Mouse (Mus musculus) limb, embryonic 14.5 days (tissue): ENCODE data around the gene Il10. TPM values are rescaled to one million over a fixed set of nuclear protein-coding genes. Genes with fewer than 3 reads are reported as not detected.

Experiments
- ATAC-seq: fragments of 200-750 bp; cut with Nextera tagmentation; 2 replicates; pipeline ENCODE4 v1.8.0; 2017; ENCODE audit warnings: low read depth, moderate number of reproducible peaks, moderate TSS enrichment; ENCODE audit not compliant: low FRiP score
- DNase-seq: peaks from one replicate; pipeline ENCODE4 v3.0.0-alpha.2; 2015; ENCODE audit warnings: low spot score
- H3K27ac ChIP-seq: fragments of 300-500 bp; sonication (generic); replicated peaks from 2 replicates; pipeline ENCODE4 v1.5.1; 2014; ENCODE audit warnings: low read depth, mild to moderate bottlenecking, low read length, moderate library complexity, mixed read lengths
- H3K27me3 ChIP-seq: fragments of 300-500 bp; sonication (generic); 2 replicates; pipeline ENCODE4 v1.6.1; 2014; ENCODE audit warnings: low read length, mixed read lengths; ENCODE audit not compliant: control insufficient read depth, insufficient read depth
- H3K36me3 ChIP-seq: fragments of 300-500 bp; sonication (generic); 2 replicates; pipeline ENCODE4 v1.6.1; 2014; ENCODE audit warnings: mild to moderate bottlenecking, low read length, moderate library complexity, mixed read lengths; ENCODE audit not compliant: control insufficient read depth, insufficient read depth
- H3K4me1 ChIP-seq: fragments of 300-500 bp; sonication (generic); 2 replicates; pipeline ENCODE4 v1.6.1; 2014; ENCODE audit warnings: antibody characterized with exemption, low read length, mixed read lengths; ENCODE audit not compliant: control insufficient read depth, insufficient read depth
- H3K4me2 ChIP-seq: fragments of 300-500 bp; sonication (generic); replicated peaks from 2 replicates; pipeline ENCODE4 v1.6.1; 2014; ENCODE audit warnings: low read depth, mild to moderate bottlenecking, low read length, moderate library complexity; ENCODE audit not compliant: severe bottlenecking
- H3K4me3 ChIP-seq: fragments of 300-500 bp; sonication (generic); replicated peaks from 2 replicates; pipeline ENCODE4 v1.5.1; 2014; ENCODE audit warnings: low read length
- H3K9ac ChIP-seq: fragments of 300-500 bp; sonication (generic); 2 replicates; pipeline ENCODE4 v1.6.1; 2014; ENCODE audit warnings: mild to moderate bottlenecking, low read depth, low read length, moderate library complexity; ENCODE audit not compliant: severe bottlenecking
- H3K9me3 ChIP-seq: fragments of 300-500 bp; sonication (generic); 2 replicates; pipeline ENCODE4 v1.6.1; 2016; ENCODE audit warnings: low read length; ENCODE audit not compliant: control insufficient read depth
- POLR2A ChIP-seq: fragments of 200-500 bp; IDR thresholded peaks from 2 replicates; pipeline ENCODE4 v1.8.0; 2012; ENCODE audit warnings: inconsistent platforms, mild to moderate bottlenecking, moderate library complexity, borderline replicate concordance; ENCODE audit not compliant: insufficient read depth, insufficient read length; ENCODE audit errors: extremely low read depth
- WGBS: fragments of 180-500 bp; shearing (Covaris S2); extraction: QIAGEN DNeasy Blood & Tissue Kit; methylation state at CpG from one replicate; pipeline ENCODE4 v1.1.7; 2014; 5-methylcytosine and 5-hydroxymethylcytosine counted together
- polyA plus RNA-seq, 2 experiments: library from polyadenylated mRNA; depleted of rRNA in 1 of 2; stranded (reverse) in 1 of 2; unstranded in 1 of 2; fragments of >200 nt; fragmentation: Nextera tagmentation in 1 of 2; extraction: Ambion mirVana in 1 of 2; gene quantifications; 2 replicates each; pipeline versions ENCODE4 v1.2.1 to v1.2.3; 2012 to 2014

Il10 gene
- polyA plus RNA-seq, 2 experiments: 0.06 TPM; not detected in 1

DNA sequence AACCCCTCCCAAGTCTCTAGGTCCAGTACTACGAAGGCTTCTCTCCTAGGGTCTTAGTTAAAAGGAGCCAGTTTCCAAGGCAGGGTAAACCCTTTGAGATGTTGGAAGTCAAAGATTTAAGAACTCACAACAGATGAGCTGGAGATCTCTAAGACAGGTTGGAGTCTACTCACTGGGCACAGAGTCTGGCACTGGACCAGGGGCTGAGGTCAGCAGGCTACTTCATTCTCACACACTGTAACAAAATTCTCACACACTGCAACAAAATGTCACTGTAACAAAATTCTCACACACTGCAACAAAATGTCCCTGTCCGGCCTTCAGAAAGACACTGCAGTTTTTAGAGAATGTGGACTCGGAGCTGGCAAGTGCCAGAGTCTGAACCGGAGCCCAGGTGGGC is 24.0 kb downstream of the Il10 start:
- Histone ChIP-seq H3K4me3 (no peak overlapping the region), H3K4me2 (no peak overlapping the region), H3K9ac (no peak overlapping the region), H3K27me3 (no peaks in the 10 kb centered on the region), H3K4me1 (no peaks in the 10 kb centered on the region), H3K9me3 (no peaks in the 10 kb centered on the region), H3K27ac (no peak overlapping the region), H3K36me3 (no peaks in the 10 kb centered on the region)
- TF ChIP-seq POLR2A: no peak
- 88% methylated on average over 4 of the region's 4 CpGs for WGBS
- no peak for DNase-seq
- ATAC-seq: no peak

DNA sequence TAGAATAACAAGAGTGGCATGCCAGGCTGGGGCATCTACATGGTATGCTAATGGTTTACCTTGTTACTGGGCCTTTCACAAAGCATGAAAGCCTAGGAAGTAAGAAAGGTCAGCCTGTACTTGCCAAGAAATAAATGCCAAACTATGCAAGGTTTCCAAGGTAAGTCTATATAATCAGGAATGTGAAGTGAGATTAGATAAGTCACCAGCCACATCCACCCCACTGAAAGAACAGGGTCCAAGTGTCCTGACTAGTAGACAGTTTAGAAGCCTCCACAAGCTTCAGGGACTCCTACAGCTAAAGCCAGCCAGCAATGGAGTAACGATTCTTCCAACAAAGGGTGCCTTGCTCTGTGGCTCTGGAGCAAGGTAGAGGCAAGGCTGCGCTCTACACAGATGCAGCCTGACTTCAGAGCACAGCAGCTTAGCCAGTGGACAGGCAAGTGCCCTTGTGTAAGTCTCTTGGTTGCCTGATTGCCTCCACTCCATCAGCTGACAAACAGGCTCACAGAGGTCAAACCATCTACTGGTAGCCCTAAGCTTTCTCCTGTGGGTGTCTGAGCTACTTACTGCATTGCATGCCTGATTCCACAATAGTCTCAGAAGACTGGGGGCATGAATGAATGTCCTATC is 26.2 kb downstream of the Il10 start:
- no peak for DNase-seq
- TF ChIP-seq POLR2A: no peak
- no peaks in the 10 kb centered on the region for H3K4me1 ChIP-seq
- whole genome bisulfite sequencing: 79% methylated on average over 2 of the region's 2 CpGs
- H3K36me3 ChIP-seq: no peaks in the 10 kb centered on the region
- H3K9ac ChIP-seq: no peak overlapping the region
- no peak for ATAC-seq
- H3K27me3 ChIP-seq: no peaks in the 10 kb centered on the region
- no peak overlapping the region for H3K4me2 ChIP-seq
- no peaks in the 10 kb centered on the region for H3K9me3 ChIP-seq
- H3K4me3 ChIP-seq: no peak overlapping the region
- H3K27ac ChIP-seq: no peak overlapping the region

DNA sequence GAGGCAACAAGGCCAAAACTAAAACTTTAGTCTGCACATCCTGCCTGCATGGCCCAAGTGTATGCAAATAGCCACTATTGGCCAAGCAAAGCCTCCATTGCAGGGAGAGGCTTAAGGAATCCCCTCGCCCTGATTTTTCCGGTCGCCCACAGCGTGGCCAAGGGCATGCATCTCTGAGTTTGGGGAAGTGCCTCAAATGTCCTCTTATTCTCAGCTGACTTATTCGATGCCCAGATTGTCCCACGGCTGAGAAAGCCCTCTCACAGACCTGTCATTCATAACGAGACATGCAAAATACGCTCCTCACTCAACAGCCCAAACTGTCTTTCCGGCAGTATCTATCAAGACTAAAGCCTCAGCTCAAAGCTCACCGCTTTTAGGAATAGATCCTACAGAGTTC is 27.0 kb downstream of the Il10 start:
- H3K4me3 ChIP-seq: no peak overlapping the region
- ATAC-seq (no peak), DNase-seq (no peak)
- H3K9me3 ChIP-seq: no peaks in the 10 kb centered on the region
- no peak overlapping the region for H3K9ac ChIP-seq
- H3K27me3 ChIP-seq: no peaks in the 10 kb centered on the region
- H3K27ac ChIP-seq: no peak overlapping the region
- no peaks in the 10 kb centered on the region; the same call in 1 of the 2 replicates for H3K36me3 ChIP-seq
- no peaks in the 10 kb centered on the region for H3K4me1 ChIP-seq
- TF ChIP-seq POLR2A: no peak
- WGBS: 84% methylated on average over 10 of the region's 10 CpGs
- no peak overlapping the region for H3K4me2 ChIP-seq

DNA sequence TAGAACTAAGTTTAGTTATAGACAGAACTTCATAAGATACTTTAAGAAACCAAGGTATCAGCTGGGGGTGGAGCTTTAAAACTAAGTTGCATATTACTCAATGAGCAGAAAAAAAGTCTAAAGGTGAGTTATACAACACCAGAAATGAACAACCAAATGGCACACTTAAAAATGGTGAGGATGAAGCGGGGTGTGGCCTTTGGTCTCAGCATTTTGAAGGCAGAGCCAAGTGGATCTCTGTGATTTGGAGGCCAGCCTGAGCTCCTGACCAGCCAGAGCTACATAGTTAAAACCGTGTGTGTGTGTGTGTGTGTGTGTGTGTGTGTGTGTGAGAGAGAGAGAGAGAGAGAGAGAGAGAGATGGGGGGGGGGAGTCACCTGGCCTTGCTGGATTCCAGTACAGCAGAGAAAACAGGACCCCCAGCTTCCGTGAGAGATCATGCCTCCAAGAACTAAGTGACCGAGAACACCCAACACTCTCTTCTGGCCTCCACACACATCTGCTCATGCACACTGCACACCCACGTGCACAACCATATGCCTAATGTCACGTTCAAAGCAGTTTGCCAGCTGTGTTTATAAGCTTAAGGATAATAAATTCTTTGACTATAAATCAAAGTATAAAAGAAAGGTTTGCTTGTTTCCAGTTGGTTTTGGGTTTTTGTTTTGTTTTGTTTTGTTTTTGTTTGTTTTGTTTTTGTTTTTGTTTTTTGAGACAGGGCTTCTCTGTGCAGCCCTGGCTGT is 28.6 kb downstream of the Il10 start:
- Histone ChIP-seq H3K27ac (no peak overlapping the region), H3K27me3 (no peaks in the 10 kb centered on the region), H3K9ac (no peak overlapping the region), H3K4me2 (no peak overlapping the region), H3K36me3 (peaks cover 12% of the 10 kb centered on the region), H3K9me3 (no peaks in the 10 kb centered on the region), H3K4me1 (no peaks in the 10 kb centered on the region), H3K4me3 (no peak overlapping the region)
- TF ChIP-seq POLR2A: no peak
- 49% methylated on average over 6 of the region's 6 CpGs for WGBS
- DNase-seq: no peak
- no peak for ATAC-seq

DNA sequence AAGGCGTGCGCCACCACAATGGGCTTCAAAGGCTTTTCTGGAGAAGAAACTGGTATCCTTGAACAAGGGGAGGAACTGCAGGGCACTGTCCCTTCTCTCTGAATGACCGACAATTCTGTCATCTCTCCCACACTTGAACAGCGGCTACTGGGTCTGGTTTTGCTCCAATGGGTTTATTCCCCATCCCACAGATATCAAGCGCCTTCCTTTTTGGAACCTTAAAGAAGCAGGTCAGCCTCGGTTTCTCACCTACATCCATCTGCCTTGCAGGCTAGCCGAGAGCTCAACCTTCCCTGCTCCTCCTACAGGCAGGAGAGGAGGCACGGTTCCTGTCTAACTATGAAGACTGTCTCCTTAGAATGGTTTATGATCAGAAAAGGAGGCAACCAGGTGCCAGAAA is 29.3 kb downstream of the Il10 start:
- DNase-seq (no peak), ATAC-seq (no peak)
- no peak for TF ChIP-seq POLR2A
- Histone ChIP-seq H3K9me3 (no peaks in the 10 kb centered on the region), H3K4me1 (no peaks in the 10 kb centered on the region), H3K4me2 (no peak overlapping the region), H3K36me3 (peaks cover 17% of the 10 kb centered on the region), H3K4me3 (no peak overlapping the region), H3K27me3 (no peaks in the 10 kb centered on the region), H3K27ac (no peak overlapping the region), H3K9ac (no peak overlapping the region)
- WGBS: 85% methylated on average over 8 of the region's 8 CpGs

DNA sequence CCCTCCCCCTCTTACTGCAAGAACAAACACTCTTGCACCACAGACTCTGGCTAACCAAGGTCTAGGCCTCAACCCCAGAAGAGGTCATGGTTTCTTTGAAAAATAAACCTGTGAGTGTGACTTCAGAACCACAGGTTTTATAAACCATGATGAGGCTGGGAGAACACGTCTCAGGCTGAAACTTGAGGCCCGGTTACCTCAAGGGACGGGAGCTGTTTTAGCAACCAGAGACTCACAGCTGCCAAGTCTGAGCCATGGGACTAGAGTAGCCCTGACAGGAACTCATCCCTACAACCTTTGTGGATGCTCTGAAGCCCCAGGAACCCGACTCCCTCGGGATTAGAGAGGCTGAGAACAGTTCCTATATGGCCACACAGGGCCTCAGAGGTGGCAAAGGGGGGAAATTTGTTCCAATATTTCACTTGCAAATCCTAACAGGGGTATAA is 29.7 kb downstream of the Il10 start:
- Histone ChIP-seq H3K9me3 (no peaks in the 10 kb centered on the region), H3K27me3 (no peaks in the 10 kb centered on the region), H3K27ac (no peak overlapping the region), H3K36me3 (peaks cover 21% of the 10 kb centered on the region), H3K4me3 (no peak overlapping the region), H3K9ac (no peak overlapping the region), H3K4me1 (no peaks in the 10 kb centered on the region), H3K4me2 (no peak overlapping the region)
- DNase-seq (no peak), ATAC-seq (no peak)
- WGBS: 59% methylated on average over 5 of the region's 5 CpGs
- no peak for TF ChIP-seq POLR2A
